Mouse (Mus musculus) megakaryocyte, embryonic 14.5 days (primary cell): Measurements from ENCODE around the gene 1700029I15Rik.

ENCODE experiments used
- FLI1 ChIP-seq: IDR thresholded peaks from 2 replicates; pipeline ENCODE4 v1.6.1; 2012; ENCODE audit warnings: low read length, inconsistent platforms, mixed read lengths
- GATA1 ChIP-seq: IDR thresholded peaks from 3 replicates; pipeline ENCODE4 v1.6.1; 2012; ENCODE audit warnings: mixed read lengths, low read length, inconsistent platforms, borderline replicate concordance

GRCm38 (mm10) chr2:92381901-92382588 lies at the start of gene 1700029I15Rik:
- no peak for TF ChIP-seq GATA1
- no peak for TF ChIP-seq FLI1
